Mouse (Mus musculus) lung, adult 2 months (tissue): ENCODE data around the gene P2rx6.

ENCODE experiments used
- CTCF ChIP-seq: fragments of 200-500 bp; IDR thresholded peaks from 2 replicates; pipeline ENCODE4 v1.5.1; 2011; ENCODE audit warnings: mild to moderate bottlenecking, low read length, control low read depth; ENCODE audit not compliant: insufficient read depth
- POLR2A ChIP-seq: fragments of 200-500 bp; IDR thresholded peaks from 2 replicates; pipeline ENCODE4 v1.6.1; 2011; ENCODE audit warnings: low read depth, mild to moderate bottlenecking, control low read depth, low read length, borderline replicate concordance; ENCODE audit errors: extremely low read depth

GRCm38 (mm10) chr16:17590731-17591130 is 29.0 kb downstream of the P2rx6 start:
- TF ChIP-seq CTCF (no peak), POLR2A (no peak)
